Mouse (Mus musculus): ENCODE results near the gene Lin28a. TPM values are rescaled to one million over a fixed set of nuclear protein-coding genes. Genes with fewer than 3 reads are reported as not detected.

Gene Lin28a
- total and polyA plus RNA-seq, 3 experiments = 0.01 TPM; not detected in 2

DNA sequence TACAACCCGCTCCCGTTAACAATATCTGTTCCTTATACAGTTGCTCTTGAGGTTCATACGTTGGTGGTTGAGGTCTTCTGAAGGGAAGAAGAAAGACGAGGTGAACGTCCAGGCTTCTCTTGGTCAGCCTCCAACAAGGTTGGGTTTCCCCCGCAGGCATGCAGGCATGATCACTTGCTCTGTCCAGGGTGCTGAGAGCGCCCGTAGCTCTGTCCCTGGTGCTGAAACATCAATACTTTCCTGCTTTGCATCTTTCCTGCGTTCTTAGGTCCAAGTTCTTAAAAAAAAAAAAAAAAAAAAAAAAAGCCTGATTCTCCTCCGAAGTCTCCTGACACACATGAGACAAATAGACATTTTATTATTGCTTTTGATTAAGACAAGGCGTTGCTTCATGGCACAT, 2.0 kb upstream of the Lin28a start:
- no peaks in the 10 kb centered on the region for H3K36me3 ChIP-seq (ENCODE audit: control insufficient read depth in 1 of 2, insufficient read depth in 2 of 2, low read length in 2 of 2)
- H3K79me2 ChIP-seq (ENCODE audit: control insufficient read depth, insufficient read depth, low read length, poor library complexity) = no peaks in the 10 kb centered on the region
- H3K27ac ChIP-seq (ENCODE audit: control insufficient read depth, low read depth, low read length) = no peak overlapping the region
- no peak overlapping the region for H3K9ac ChIP-seq (ENCODE audit: control insufficient read depth, low read depth, low read length, poor library complexity, severe bottlenecking)
- H3K9me3 ChIP-seq (replicated peaks; ENCODE audit: insufficient read depth, low read length) = no peaks in the 10 kb centered on the region
- H3K4me1 ChIP-seq (ENCODE audit: control insufficient read depth in 1 of 2, insufficient read depth in 2 of 2, low read length in 2 of 2) = no peaks in the 10 kb centered on the region
- peak; percentile 65 for DNase-seq (ENCODE audit: low read depth, low spot score)
- H3K4me3 ChIP-seq (ENCODE audit: control insufficient read depth in 1 of 2, insufficient read depth in 1 of 2, low read depth in 2 of 2, low read length in 2 of 2) = no peak overlapping the region
- no peaks in the 10 kb centered on the region for H3K27me3 ChIP-seq (ENCODE audit: control insufficient read depth in 1 of 2, insufficient read depth in 2 of 2, low read length in 2 of 2)
- peak; percentile 99 for TF ChIP-seq SIN3A (IDR thresholded peaks at IDR 0.05; ENCODE audit: low read length)
- TF ChIP-seq MXI1 (IDR thresholded peaks at IDR 0.05; ENCODE audit: low read depth, low read length) = peak; percentile 96
- no peak for TF ChIP-seq CHD2 (IDR thresholded peaks at IDR 0.05; ENCODE audit: low read length)

DNA sequence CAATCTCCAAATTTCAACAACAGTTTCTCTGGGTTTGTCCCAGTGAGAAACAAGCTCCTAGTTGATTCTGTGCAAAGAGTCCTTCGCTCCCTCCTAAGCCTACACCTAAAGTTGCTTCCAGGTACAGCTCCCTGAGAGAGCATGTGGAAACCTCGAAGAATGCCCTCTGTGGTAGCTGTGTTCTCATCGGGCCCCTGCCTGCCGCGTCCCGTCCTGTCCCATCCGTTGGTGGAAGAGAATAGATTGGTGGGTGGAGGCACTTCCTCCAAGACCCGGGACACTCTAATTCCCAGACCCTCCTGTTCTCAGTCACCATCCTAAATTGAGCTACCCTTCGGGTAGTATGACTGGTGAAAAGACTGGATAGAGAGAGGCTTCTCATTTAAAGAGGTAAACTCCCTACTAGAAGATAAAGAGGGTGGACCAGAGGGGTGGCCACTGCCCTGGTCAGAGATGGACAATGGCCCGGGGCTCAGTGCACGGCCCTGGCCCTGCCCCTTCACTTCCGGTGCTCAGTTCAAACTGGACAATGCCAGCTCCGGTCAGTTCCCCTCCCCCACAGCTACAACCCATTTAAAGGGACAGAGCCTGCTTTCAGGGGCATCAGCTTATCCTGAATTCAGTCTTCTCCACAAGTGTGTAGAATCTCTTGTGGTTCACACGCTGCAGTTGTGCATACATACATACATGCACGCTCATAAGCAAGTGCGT, 1.2 kb upstream of the Lin28a start:
- no peak for DNase-seq (ENCODE audit: low read depth, low spot score)
- no peaks in the 10 kb centered on the region for H3K79me2 ChIP-seq (ENCODE audit: control insufficient read depth, insufficient read depth, low read length, poor library complexity)
- no peak overlapping the region for H3K9ac ChIP-seq (ENCODE audit: control insufficient read depth, low read depth, low read length, poor library complexity, severe bottlenecking)
- H3K27me3 ChIP-seq (ENCODE audit: control insufficient read depth in 1 of 2, insufficient read depth in 2 of 2, low read length in 2 of 2) = no peaks in the 10 kb centered on the region
- H3K27ac ChIP-seq (ENCODE audit: control insufficient read depth, low read depth, low read length) = no peak overlapping the region
- H3K36me3 ChIP-seq (ENCODE audit: control insufficient read depth in 1 of 2, insufficient read depth in 2 of 2, low read length in 2 of 2) = no peaks in the 10 kb centered on the region
- no peak for TF ChIP-seq GATA1 (IDR thresholded peaks at IDR 0.05; ENCODE audit: low read depth, low read length)
- no peak for TF ChIP-seq ETS1 (IDR thresholded peaks at IDR 0.05; ENCODE audit: low read depth, low read length)
- TF ChIP-seq MEF2A (IDR thresholded peaks at IDR 0.05; ENCODE audit: extremely low read depth, insufficient replicate concordance, low read depth, low read length, poor library complexity, severe bottlenecking) = no peak
- TF ChIP-seq RCOR1 (IDR thresholded peaks at IDR 0.05; ENCODE audit: low read depth, low read length) = no peak
- no peak for TF ChIP-seq USF2 (IDR thresholded peaks at IDR 0.05; ENCODE audit: borderline replicate concordance in 1 of 2, insufficient read depth in 1 of 2, low read depth in 1 of 2, low read length in 2 of 2)
- TF ChIP-seq CHD1 (IDR thresholded peaks at IDR 0.05; ENCODE audit: low read depth, low read length) = no peak
- TF ChIP-seq GABPA (IDR thresholded peaks at IDR 0.05; ENCODE audit: low read depth, low read length) = no peak
- no peak for TF ChIP-seq NRF1 (IDR thresholded peaks at IDR 0.05; ENCODE audit: insufficient read depth, low read depth, low read length, poor library complexity, severe bottlenecking)
- no peak for TF ChIP-seq MAZ (IDR thresholded peaks at IDR 0.05; ENCODE audit: low read depth, low read length)
- no peak for TF ChIP-seq UBTF (IDR thresholded peaks at IDR 0.05; ENCODE audit: borderline replicate concordance, insufficient read depth, low read depth, low read length)
- no peak for TF ChIP-seq SIN3A (IDR thresholded peaks at IDR 0.05; ENCODE audit: low read length)
- no peak for TF ChIP-seq JUND (IDR thresholded peaks at IDR 0.05; ENCODE audit: low read depth, low read length)
- TF ChIP-seq BHLHE40 (IDR thresholded peaks at IDR 0.05; ENCODE audit: borderline replicate concordance, low read depth, low read length) = no peak
- no peak for TF ChIP-seq MAFK (IDR thresholded peaks at IDR 0.05; ENCODE audit: borderline replicate concordance, low read depth, low read length)
- TF ChIP-seq TAL1 (IDR thresholded peaks at IDR 0.05; ENCODE audit: low read length) = no peak
- TF ChIP-seq ELF1 (IDR thresholded peaks at IDR 0.05; ENCODE audit: low read depth, low read length) = no peak
- no peak for TF ChIP-seq POLR2AphosphoS2 (IDR thresholded peaks at IDR 0.05; ENCODE audit: low read length)
- H3K4me1 ChIP-seq (ENCODE audit: control insufficient read depth in 1 of 2, insufficient read depth in 2 of 2, low read length in 2 of 2) = no peaks in the 10 kb centered on the region
- no peak overlapping the region for H3K4me3 ChIP-seq (ENCODE audit: control insufficient read depth in 1 of 2, insufficient read depth in 1 of 2, low read depth in 2 of 2, low read length in 2 of 2)
- H3K9me3 ChIP-seq (replicated peaks; ENCODE audit: insufficient read depth, low read length) = no peaks in the 10 kb centered on the region

All from MEL (cell line).